Mouse (Mus musculus) heart, embryonic 16.5 days (tissue): ENCODE data around the gene Casz1. TPM values are rescaled to one million over a fixed set of nuclear protein-coding genes. Genes with fewer than 3 reads are reported as not detected.
A peak's percentile ranks its signal among the peaks of the same experiment; 100 is the strongest.

ENCODE experiments used
- ATAC-seq: fragments of 200-750 bp; cut with Nextera tagmentation; replicated peaks from 2 replicates; pipeline ENCODE4 v1.8.0; 2017; ENCODE audit warnings: moderate number of reproducible peaks; ENCODE audit not compliant: insufficient read depth, low FRiP score; ENCODE audit errors: extremely low read depth
- H3K27ac ChIP-seq: fragments of 300-500 bp; sonication (generic); 2 replicates; pipeline ENCODE4 v1.5.1; 2014; ENCODE audit warnings: mild to moderate bottlenecking, low read length, control low read depth, moderate library complexity
- H3K27me3 ChIP-seq: fragments of 300-500 bp; sonication (generic); 2 replicates; pipeline ENCODE4 v1.6.1; 2014; ENCODE audit warnings: low read length, mixed read lengths; ENCODE audit not compliant: control insufficient read depth, insufficient read depth
- H3K36me3 ChIP-seq: fragments of 300-500 bp; sonication (generic); 2 replicates; pipeline ENCODE4 v1.6.1; 2014; ENCODE audit not compliant: control insufficient read depth, insufficient read depth
- H3K4me1 ChIP-seq: fragments of 300-500 bp; sonication (generic); 2 replicates; pipeline ENCODE4 v1.6.1; 2014; ENCODE audit warnings: low read length, mixed read lengths; ENCODE audit not compliant: control insufficient read depth, insufficient read depth
- H3K4me2 ChIP-seq: fragments of 300-500 bp; sonication (generic); 2 replicates; pipeline ENCODE4 v1.6.1; 2014; ENCODE audit warnings: low read depth, mild to moderate bottlenecking, control low read depth, low read length
- H3K4me3 ChIP-seq: fragments of 300-500 bp; sonication (generic); 2 replicates; pipeline ENCODE4 v1.5.1; 2014; ENCODE audit warnings: mild to moderate bottlenecking, control low read depth, low read length
- H3K9ac ChIP-seq: fragments of 300-500 bp; sonication (generic); 2 replicates; pipeline ENCODE4 v1.6.1; 2014; ENCODE audit warnings: low read length, control low read depth
- H3K9me3 ChIP-seq: fragments of 300-500 bp; sonication (generic); replicated peaks from 2 replicates; pipeline ENCODE4 v1.6.1; 2016; ENCODE audit warnings: low read length; ENCODE audit not compliant: control insufficient read depth
- WGBS: fragments of 180-500 bp; shearing (Covaris S2); extraction: QIAGEN DNeasy Blood & Tissue Kit; methylation state at CpG from one replicate; pipeline ENCODE4 v1.1.7; 2014; 5-methylcytosine and 5-hydroxymethylcytosine counted together
- polyA plus RNA-seq: library from polyadenylated mRNA; unstranded; fragments of >200 nt; fragmentation: Nextera tagmentation; extraction: Ambion mirVana; gene quantifications from 2 replicates; pipeline ENCODE4 v1.2.1, GENCODE M21; 2015

Gene Casz1
- polyA plus RNA-seq, 1 experiment from 2014 or later, result 22.4 TPM

- peak overlapping the region; percentile 31; the same call in 1 of the 2 replicates for H3K4me2 ChIP-seq
- peak overlapping the region; percentile 60 for H3K9ac ChIP-seq
- no peaks in the 10 kb centered on the region for H3K27me3 ChIP-seq
- no peak overlapping the region for H3K4me3 ChIP-seq
- no peaks in the 10 kb centered on the region for H3K36me3 ChIP-seq
- H3K9me3 ChIP-seq, result no peaks in the 10 kb centered on the region
- H3K27ac ChIP-seq, result peak overlapping the region; percentile 81
- WGBS, result 61% methylated on average over 9 of the region's 9 CpGs
- ATAC-seq, result no peak
- peaks cover 73% of the 10 kb centered on the region for H3K4me1 ChIP-seq
Observed at GRCm38 (mm10) chr4:148872372-148872771, 68.1 kb downstream of the Casz1 start.

GRCm38 (mm10) chr4:148872783-148873182, 68.6 kb downstream of the Casz1 start:
- H3K4me1 ChIP-seq, result peaks cover 73% of the 10 kb centered on the region
- peak overlapping the region; percentile 31; the same call in 1 of the 2 replicates for H3K4me2 ChIP-seq
- H3K9ac ChIP-seq, result peak overlapping the region; percentile 60
- no peak for ATAC-seq
- H3K27me3 ChIP-seq, result no peaks in the 10 kb centered on the region
- WGBS, result 31% methylated on average over 12 of the region's 12 CpGs
- no peaks in the 10 kb centered on the region for H3K36me3 ChIP-seq
- peak overlapping the region; percentile 81 for H3K27ac ChIP-seq
- H3K4me3 ChIP-seq, result no peak overlapping the region
- H3K9me3 ChIP-seq, result no peaks in the 10 kb centered on the region

GRCm38 (mm10) chr4:148876166-148876565, 71.9 kb downstream of the Casz1 start:
- Histone ChIP-seq H3K9me3 (no peaks in the 10 kb centered on the region), H3K4me3 (no peak overlapping the region), H3K4me2 (peak overlapping the region; percentile 15; the same call in 1 of the 2 replicates), H3K9ac (peak overlapping the region; percentile 22), H3K27me3 (no peaks in the 10 kb centered on the region), H3K27ac (peak overlapping the region; percentile 98), H3K36me3 (no peaks in the 10 kb centered on the region), H3K4me1 (peaks cover 79% of the 10 kb centered on the region)
- WGBS, result 72% methylated on average over 9 of the region's 9 CpGs
- ATAC-seq, result no peak

- no peaks in the 10 kb centered on the region for H3K27me3 ChIP-seq
- peak overlapping the region; percentile 10 for H3K4me2 ChIP-seq
- H3K9ac ChIP-seq, result peak overlapping the region; percentile 39
Observed at GRCm38 (mm10) chr4:148876867-148877266, 72.6 kb downstream of the Casz1 start.

GRCm38 (mm10) chr4:148878192-148878983, 74.2 kb downstream of the Casz1 start:
- H3K27me3 ChIP-seq, result no peaks in the 10 kb centered on the region
- ATAC-seq, result peak; percentile 18; the same call in 1 of the 2 replicates
- H3K9ac ChIP-seq, result peak overlapping the region; percentile 56
- peak overlapping the region; percentile 41; the same call in 1 of the 2 replicates for H3K4me2 ChIP-seq
- no peaks in the 10 kb centered on the region for H3K36me3 ChIP-seq
- H3K4me3 ChIP-seq, result no peak overlapping the region
- H3K9me3 ChIP-seq, result no peaks in the 10 kb centered on the region
- peaks cover 79% of the 10 kb centered on the region for H3K4me1 ChIP-seq
- WGBS, result 29% methylated on average over 11 of the region's 11 CpGs
- H3K27ac ChIP-seq, result peak overlapping the region; percentile 98

More at GRCm38 (mm10) chr4:148876867-148877266, 72.6 kb downstream of the Casz1 start:
- H3K36me3 ChIP-seq, result no peaks in the 10 kb centered on the region
- peak; percentile 16; the same call in 1 of the 2 replicates for ATAC-seq
- peak overlapping the region; percentile 98 for H3K27ac ChIP-seq
- H3K4me1 ChIP-seq, result peaks cover 79% of the 10 kb centered on the region
- WGBS, result 40% methylated on average over 8 of the region's 8 CpGs
- no peak overlapping the region for H3K4me3 ChIP-seq
- H3K9me3 ChIP-seq, result no peaks in the 10 kb centered on the region

- Histone ChIP-seq H3K9ac (peak overlapping the region; percentile 57), H3K27ac (peak overlapping the region; percentile 98), H3K4me3 (0 out of 2 replicates have a peak overlapping the region, but pooled peaks have one; percentile 5)
Observed at GRCm38 (mm10) chr4:148878984-148879610, 74.9 kb downstream of the Casz1 start.

GRCm38 (mm10) chr4:148879631-148880030, 75.4 kb downstream of the Casz1 start:
- H3K4me1 ChIP-seq, result peaks cover 75% of the 10 kb centered on the region
- peak overlapping the region; percentile 41; the same call in 1 of the 2 replicates for H3K4me2 ChIP-seq
- H3K27me3 ChIP-seq, result no peaks in the 10 kb centered on the region
- no peaks in the 10 kb centered on the region for H3K9me3 ChIP-seq
- H3K4me3 ChIP-seq, result no peak overlapping the region
- H3K36me3 ChIP-seq, result no peaks in the 10 kb centered on the region
- peak overlapping the region; percentile 57 for H3K9ac ChIP-seq
- ATAC-seq, result no peak
- WGBS, result 51% methylated on average over 3 of the region's 3 CpGs
- peak overlapping the region; percentile 98 for H3K27ac ChIP-seq

More at GRCm38 (mm10) chr4:148878984-148879610, 74.9 kb downstream of the Casz1 start:
- Histone ChIP-seq H3K9me3 (no peaks in the 10 kb centered on the region), H3K4me1 (peaks cover 72% of the 10 kb centered on the region), H3K4me2 (peak overlapping the region; percentile 41; the same call in 1 of the 2 replicates), H3K36me3 (no peaks in the 10 kb centered on the region), H3K27me3 (no peaks in the 10 kb centered on the region)
- 21% methylated on average over 11 of the region's 11 CpGs for WGBS
- peak; percentile 47 for ATAC-seq

GRCm38 (mm10) chr4:148881001-148881669, 76.9 kb downstream of the Casz1 start:
- Histone ChIP-seq H3K9ac (peak overlapping the region; percentile 54), H3K27ac (peak overlapping the region; percentile 98), H3K4me1 (peaks cover 82% of the 10 kb centered on the region), H3K27me3 (no peaks in the 10 kb centered on the region), H3K4me2 (peak overlapping the region; percentile 24), H3K36me3 (no peaks in the 10 kb centered on the region), H3K4me3 (no peak overlapping the region), H3K9me3 (no peaks in the 10 kb centered on the region)
- 15% methylated on average over 17 of the region's 17 CpGs for WGBS
- peak; percentile 53 for ATAC-seq
